Mouse (Mus musculus): Measurements from ENCODE around the gene Cog7. TPM values are rescaled to one million over a fixed set of nuclear protein-coding genes. Genes with fewer than 3 reads are reported as not detected.

Gene Cog7
- polyA plus RNA-seq, 1 experiment from 2014 or later = 22.0 TPM

DNA sequence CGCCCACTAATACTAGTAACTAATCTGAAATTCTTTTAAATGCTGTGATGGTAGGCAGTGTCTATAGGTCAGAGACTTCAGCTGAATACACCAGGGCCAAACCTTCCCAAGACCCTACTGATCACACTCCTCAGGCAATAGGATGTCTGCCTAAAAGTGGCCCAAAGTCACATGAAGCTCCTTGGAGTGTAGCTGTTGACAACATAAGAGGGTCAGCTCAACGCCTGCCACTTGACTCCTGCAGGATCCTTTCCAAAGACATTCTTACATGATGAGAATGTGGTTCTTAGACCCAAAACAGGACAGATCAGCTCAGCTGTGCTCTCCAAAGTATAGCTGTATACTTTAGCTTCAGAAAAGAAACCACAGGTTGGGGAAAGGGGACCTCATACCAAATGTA is 39.1 kb downstream of the Cog7 start:
- H3K4me1 ChIP-seq (replicated peaks; ENCODE audit: control insufficient read depth, insufficient read depth, low read length) = no peaks in the 10 kb centered on the region
- no peak overlapping the region for H3K4me3 ChIP-seq (ENCODE audit: low read depth, low read length)
- H3K4me2 ChIP-seq (ENCODE audit: low read depth, low read length, severe bottlenecking) = no peak overlapping the region
- ATAC-seq (replicated peaks; ENCODE audit: low FRiP score) (no peak), DNase-seq (ENCODE audit: low spot score) (no peak)
- H3K36me3 ChIP-seq (ENCODE audit: control insufficient read depth, insufficient read depth, low read length) = no peaks in the 10 kb centered on the region
- WGBS = 91% methylated on average over 2 of the region's 2 CpGs
- no peaks in the 10 kb centered on the region for H3K9me3 ChIP-seq (ENCODE audit: control insufficient read depth, low read length)
- no peak overlapping the region for H3K27ac ChIP-seq (ENCODE audit: low read depth, low read length)
- H3K27me3 ChIP-seq (ENCODE audit: control insufficient read depth, insufficient read depth, low read length) = no peaks in the 10 kb centered on the region
- H3K9ac ChIP-seq (ENCODE audit: low read length) = no peak overlapping the region

GRCm38 (mm10) chr7:121941640-121942039 is 39.9 kb downstream of the Cog7 start:
- H3K4me2 ChIP-seq (ENCODE audit: low read depth, low read length, severe bottlenecking) = no peak overlapping the region
- no peak overlapping the region for H3K9ac ChIP-seq (ENCODE audit: low read length)
- H3K4me1 ChIP-seq (replicated peaks; ENCODE audit: control insufficient read depth, insufficient read depth, low read length) = no peaks in the 10 kb centered on the region
- no peaks in the 10 kb centered on the region for H3K27me3 ChIP-seq (ENCODE audit: control insufficient read depth, insufficient read depth, low read length)
- H3K27ac ChIP-seq (ENCODE audit: low read depth, low read length) = no peak overlapping the region
- DNase-seq (ENCODE audit: low spot score) (no peak), ATAC-seq (replicated peaks; ENCODE audit: low FRiP score) (no peak)
- 91% methylated on average over 3 of the region's 3 CpGs for WGBS
- no peak overlapping the region for H3K4me3 ChIP-seq (ENCODE audit: low read depth, low read length)
- no peaks in the 10 kb centered on the region; the same call in 1 of the 2 replicates for H3K36me3 ChIP-seq (ENCODE audit: control insufficient read depth, insufficient read depth, low read length)
- no peaks in the 10 kb centered on the region for H3K9me3 ChIP-seq (ENCODE audit: control insufficient read depth, low read length)

DNA sequence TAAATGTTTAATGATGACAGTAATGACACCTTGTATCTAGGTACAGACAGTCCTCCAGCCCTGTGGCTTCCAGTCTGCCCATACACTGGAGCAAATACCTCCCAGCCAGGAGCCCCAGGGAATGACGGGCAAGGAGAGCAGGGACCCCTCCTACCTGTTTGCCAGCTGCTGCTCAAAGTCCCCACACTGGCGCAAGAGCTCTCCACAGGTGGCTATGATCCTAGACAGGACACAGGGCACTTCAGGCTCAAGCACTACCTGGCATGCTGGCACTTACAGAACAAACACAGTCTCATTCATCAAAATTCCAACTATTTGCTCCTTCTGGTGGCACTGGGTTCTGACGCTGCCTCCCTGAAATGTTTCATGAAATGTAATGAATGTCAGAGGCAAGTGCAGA is 40.5 kb downstream of the Cog7 start:
- H3K4me1 ChIP-seq (replicated peaks; ENCODE audit: control insufficient read depth, insufficient read depth, low read length) = no peaks in the 10 kb centered on the region
- ATAC-seq (replicated peaks; ENCODE audit: low FRiP score) (no peak), DNase-seq (ENCODE audit: low spot score) (no peak)
- no peak overlapping the region for H3K27ac ChIP-seq (ENCODE audit: low read depth, low read length)
- no peaks in the 10 kb centered on the region; the same call in 1 of the 2 replicates for H3K36me3 ChIP-seq (ENCODE audit: control insufficient read depth, insufficient read depth, low read length)
- H3K9me3 ChIP-seq (ENCODE audit: control insufficient read depth, low read length) = no peaks in the 10 kb centered on the region
- H3K4me2 ChIP-seq (ENCODE audit: low read depth, low read length, severe bottlenecking) = no peak overlapping the region
- H3K4me3 ChIP-seq (ENCODE audit: low read depth, low read length) = no peak overlapping the region
- H3K9ac ChIP-seq (ENCODE audit: low read length) = no peak overlapping the region
- no peaks in the 10 kb centered on the region for H3K27me3 ChIP-seq (ENCODE audit: control insufficient read depth, insufficient read depth, low read length)
- WGBS = 83% methylated on average over 3 of the region's 3 CpGs

- Histone ChIP-seq H3K4me2 (ENCODE audit: low read depth, low read length, severe bottlenecking) (no peak overlapping the region), H3K9me3 (ENCODE audit: control insufficient read depth, low read length) (no peaks in the 10 kb centered on the region), H3K27me3 (ENCODE audit: control insufficient read depth, insufficient read depth, low read length) (no peaks in the 10 kb centered on the region), H3K36me3 (ENCODE audit: control insufficient read depth, insufficient read depth, low read length) (no peaks in the 10 kb centered on the region; the same call in 1 of the 2 replicates), H3K9ac (ENCODE audit: low read length) (no peak overlapping the region), H3K4me1 (replicated peaks; ENCODE audit: control insufficient read depth, insufficient read depth, low read length) (no peaks in the 10 kb centered on the region), H3K27ac (ENCODE audit: low read depth, low read length) (no peak overlapping the region), H3K4me3 (ENCODE audit: low read depth, low read length) (no peak overlapping the region)
- no peak for DNase-seq (ENCODE audit: low spot score)
- WGBS = 60% methylated on average over 4 of the region's 4 CpGs
- ATAC-seq (replicated peaks; ENCODE audit: low FRiP score) = no peak; the same call in 1 of the 2 replicates
These were observed 41.8 kb downstream of the Cog7 start for GRCm38 (mm10) chr7:121939729-121940128.

- Histone ChIP-seq H3K4me1 (replicated peaks; ENCODE audit: control insufficient read depth, insufficient read depth, low read length) (no peaks in the 10 kb centered on the region), H3K4me3 (ENCODE audit: low read depth, low read length) (no peak overlapping the region), H3K9me3 (ENCODE audit: control insufficient read depth, low read length) (no peaks in the 10 kb centered on the region), H3K36me3 (ENCODE audit: control insufficient read depth, insufficient read depth, low read length) (no peaks in the 10 kb centered on the region; the same call in 1 of the 2 replicates), H3K27ac (ENCODE audit: low read depth, low read length) (no peak overlapping the region), H3K9ac (ENCODE audit: low read length) (no peak overlapping the region), H3K4me2 (ENCODE audit: low read depth, low read length, severe bottlenecking) (no peak overlapping the region), H3K27me3 (ENCODE audit: control insufficient read depth, insufficient read depth, low read length) (no peaks in the 10 kb centered on the region)
- DNase-seq (ENCODE audit: low spot score) (no peak), ATAC-seq (replicated peaks; ENCODE audit: low FRiP score) (no peak)
- WGBS = 71% methylated on average over 6 of the region's 6 CpGs
These were observed 42.3 kb downstream of the Cog7 start for GRCm38 (mm10) chr7:121939244-121939643.

- Histone ChIP-seq H3K27ac (ENCODE audit: low read depth, low read length) (no peak overlapping the region), H3K27me3 (ENCODE audit: control insufficient read depth, insufficient read depth, low read length) (no peaks in the 10 kb centered on the region), H3K4me3 (ENCODE audit: low read depth, low read length) (no peak overlapping the region), H3K9me3 (ENCODE audit: control insufficient read depth, low read length) (no peaks in the 10 kb centered on the region), H3K36me3 (ENCODE audit: control insufficient read depth, insufficient read depth, low read length) (no peaks in the 10 kb centered on the region; the same call in 1 of the 2 replicates), H3K9ac (ENCODE audit: low read length) (no peak overlapping the region), H3K4me1 (replicated peaks; ENCODE audit: control insufficient read depth, insufficient read depth, low read length) (no peaks in the 10 kb centered on the region), H3K4me2 (ENCODE audit: low read depth, low read length, severe bottlenecking) (no peak overlapping the region)
- 84% methylated on average over 8 of the region's 8 CpGs for WGBS
- no peak for ATAC-seq (replicated peaks; ENCODE audit: low FRiP score)
- DNase-seq (ENCODE audit: low spot score) = no peak
These were observed 43.2 kb downstream of the Cog7 start for GRCm38 (mm10) chr7:121938124-121938891.

GRCm38 (mm10) chr7:121936861-121937630 is 44.5 kb downstream of the Cog7 start:
- Histone ChIP-seq H3K4me1 (replicated peaks; ENCODE audit: control insufficient read depth, insufficient read depth, low read length) (no peaks in the 10 kb centered on the region), H3K9ac (ENCODE audit: low read length) (no peak overlapping the region), H3K36me3 (ENCODE audit: control insufficient read depth, insufficient read depth, low read length) (no peaks in the 10 kb centered on the region; the same call in 1 of the 2 replicates), H3K4me2 (ENCODE audit: low read depth, low read length, severe bottlenecking) (no peak overlapping the region), H3K27me3 (ENCODE audit: control insufficient read depth, insufficient read depth, low read length) (no peaks in the 10 kb centered on the region), H3K4me3 (ENCODE audit: low read depth, low read length) (no peak overlapping the region), H3K9me3 (ENCODE audit: control insufficient read depth, low read length) (no peaks in the 10 kb centered on the region), H3K27ac (ENCODE audit: low read depth, low read length) (no peak overlapping the region)
- ATAC-seq (replicated peaks; ENCODE audit: low FRiP score) (no peak), DNase-seq (ENCODE audit: low spot score) (no peak)
- WGBS = 79% methylated on average over 14 of the region's 14 CpGs

GRCm38 (mm10) chr7:121935906-121936794 is 45.4 kb downstream of the Cog7 start:
- H3K27ac ChIP-seq (ENCODE audit: low read depth, low read length) = no peak overlapping the region
- WGBS = 92% methylated on average over 12 of the region's 12 CpGs

More at GRCm38 (mm10) chr7:121935906-121936794, 45.4 kb downstream of the Cog7 start:
- Histone ChIP-seq H3K4me3 (ENCODE audit: low read depth, low read length) (no peak overlapping the region), H3K36me3 (ENCODE audit: control insufficient read depth, insufficient read depth, low read length) (no peaks in the 10 kb centered on the region; the same call in 1 of the 2 replicates), H3K27me3 (ENCODE audit: control insufficient read depth, insufficient read depth, low read length) (no peaks in the 10 kb centered on the region), H3K4me1 (replicated peaks; ENCODE audit: control insufficient read depth, insufficient read depth, low read length) (no peaks in the 10 kb centered on the region), H3K9ac (ENCODE audit: low read length) (no peak overlapping the region), H3K9me3 (ENCODE audit: control insufficient read depth, low read length) (no peaks in the 10 kb centered on the region), H3K4me2 (ENCODE audit: low read depth, low read length, severe bottlenecking) (no peak overlapping the region)
- no peak for DNase-seq (ENCODE audit: low spot score)
- ATAC-seq (replicated peaks; ENCODE audit: low FRiP score) = no peak

All from forebrain, embryonic 11.5 days (tissue).